Mouse (Mus musculus) heart, postnatal 25 days (tissue): ENCODE data around the gene Arnt2. TPM values are rescaled to one million over a fixed set of nuclear protein-coding genes. Genes with fewer than 3 reads are reported as not detected.

Experiments
- DNase-seq: peaks from one replicate; pipeline ENCODE4 v3.0.0; 2022; ENCODE audit warnings: low spot score
- intact Hi-C: fragments of 180-260 bp; cut with DNase I; formaldehyde crosslinking; loops from one replicate; pipeline ENCODE4 v1.15.1; 2025
- total RNA-seq, 2 experiments: library from RNA; stranded (reverse); gene quantifications; 2 replicates each; pipeline ENCODE4 v1.2.3; 2021

The Arnt2 gene
- total RNA-seq, 2 experiments from 2014 or later, result 0.18 to 0.92 TPM

DNA sequence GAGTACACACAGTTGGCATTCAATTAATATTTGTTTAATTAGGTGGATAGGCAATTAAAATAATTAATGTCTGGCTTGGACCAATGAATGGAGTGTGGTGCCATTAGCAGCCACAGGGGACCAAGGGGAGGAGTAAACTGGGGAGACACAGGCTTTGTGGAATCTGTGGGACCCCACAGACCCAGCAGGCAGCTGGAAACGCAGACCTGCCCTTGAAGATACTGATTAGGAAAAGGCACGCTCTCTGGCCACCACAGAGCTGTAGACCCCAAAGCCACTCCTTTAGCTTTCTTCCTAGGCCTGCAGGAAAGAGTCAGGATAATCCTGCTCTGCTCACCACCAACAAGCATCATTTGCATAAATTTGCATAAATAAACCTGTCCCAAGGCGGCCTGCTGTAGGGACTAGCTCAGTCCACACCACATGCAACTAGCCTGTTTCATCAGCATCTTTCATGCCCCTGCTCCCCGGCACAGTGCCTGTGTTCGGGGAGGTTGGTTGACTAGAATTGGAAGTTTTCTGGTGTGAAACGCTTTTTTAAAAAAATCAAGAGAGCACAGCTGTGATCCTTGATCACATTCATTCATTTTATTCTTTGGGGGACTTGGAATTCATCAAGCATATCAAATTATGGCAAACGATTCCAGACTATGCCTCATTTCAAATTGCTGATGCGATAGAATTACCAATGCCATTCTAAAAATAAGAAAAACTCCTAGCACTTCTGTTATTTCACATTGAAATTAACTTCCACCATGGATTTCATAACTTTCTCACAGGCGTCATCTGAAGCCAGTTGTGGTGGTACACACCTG, 8.1 kb downstream of the Arnt2 start:
- no peak for DNase-seq
- intact Hi-C loops, result no loop called here

- intact Hi-C loops, result no loop called here
- no peak for DNase-seq
These were observed 12.7 kb downstream of the Arnt2 start for GRCm38 (mm10) chr7:84397320-84397719.

- no peak for DNase-seq
These were observed 13.4 kb downstream of the Arnt2 start for GRCm38 (mm10) chr7:84396581-84396980.

DNA sequence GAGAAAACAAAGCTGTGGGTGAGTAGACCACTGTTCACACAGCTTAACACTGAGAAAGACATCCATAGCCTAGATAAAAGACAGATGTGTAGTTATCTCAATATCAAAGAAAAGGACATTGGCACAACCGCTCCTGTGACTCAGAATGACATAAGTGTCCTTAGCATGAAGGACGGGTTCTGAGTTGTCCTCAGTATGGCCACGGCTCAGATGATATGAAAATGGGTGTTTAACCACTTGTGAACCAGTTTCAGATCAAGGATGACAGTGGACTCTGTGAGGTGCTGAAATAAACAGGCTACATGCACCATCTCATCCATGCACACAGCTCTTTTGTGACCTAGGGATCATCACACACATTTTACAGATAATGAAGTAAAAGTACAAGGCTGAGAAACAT, 22.1 kb downstream of the Arnt2 start:
- no peak for DNase-seq
- intact Hi-C loops, result no loop called here

More at GRCm38 (mm10) chr7:84396581-84396980, 13.4 kb downstream of the Arnt2 start:
- intact Hi-C loops, result no loop called here

DNA sequence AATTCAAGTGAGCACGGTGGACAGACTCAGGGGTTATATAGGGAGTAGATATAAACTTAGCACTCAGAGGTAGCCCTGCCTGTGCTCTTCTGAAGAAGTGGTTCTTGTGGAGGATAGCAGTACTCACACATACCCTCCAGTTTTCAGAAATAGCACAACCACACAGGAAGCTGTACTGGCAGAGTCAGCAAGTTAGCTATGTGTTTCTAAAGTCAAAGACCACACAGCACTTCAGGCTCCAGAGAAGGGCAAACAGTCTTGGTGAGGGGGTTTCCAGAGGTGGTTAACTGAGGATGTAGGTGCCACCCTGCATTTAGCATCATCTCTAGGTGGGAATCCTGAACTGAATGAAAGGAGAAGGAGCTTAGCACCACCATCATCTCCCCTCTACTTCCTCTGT, 23.5 kb downstream of the Arnt2 start:
- no peak for DNase-seq
- intact Hi-C loops, result no loop called here

- no peak for DNase-seq
- intact Hi-C loops, result no loop called here
These were observed 25.2 kb downstream of the Arnt2 start for GRCm38 (mm10) chr7:84384778-84385177.

DNA sequence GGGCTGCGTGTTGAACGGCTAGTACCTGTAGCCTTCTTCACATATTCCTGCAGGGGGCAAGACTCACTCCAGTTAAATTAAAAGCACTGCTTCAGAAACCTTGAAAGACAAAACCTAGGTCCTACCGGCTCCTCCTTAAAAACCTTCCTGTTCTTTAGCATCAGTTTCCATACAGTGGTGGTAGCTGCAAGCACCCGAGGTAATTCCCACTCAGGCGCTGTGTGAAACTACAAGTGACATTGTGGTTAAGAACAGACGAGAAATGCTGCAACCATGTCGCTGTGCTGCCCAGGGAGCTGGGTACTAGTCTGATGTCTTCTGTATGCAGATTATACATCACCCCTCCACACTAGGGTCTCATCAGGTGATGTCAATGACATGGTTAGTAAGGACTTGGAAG, 25.9 kb downstream of the Arnt2 start:
- intact Hi-C loops, result no loop called here
- DNase-seq, result no peak

GRCm38 (mm10) chr7:84382346-84382745, 27.6 kb downstream of the Arnt2 start:
- intact Hi-C loops, result no loop called here
- no peak for DNase-seq

DNA sequence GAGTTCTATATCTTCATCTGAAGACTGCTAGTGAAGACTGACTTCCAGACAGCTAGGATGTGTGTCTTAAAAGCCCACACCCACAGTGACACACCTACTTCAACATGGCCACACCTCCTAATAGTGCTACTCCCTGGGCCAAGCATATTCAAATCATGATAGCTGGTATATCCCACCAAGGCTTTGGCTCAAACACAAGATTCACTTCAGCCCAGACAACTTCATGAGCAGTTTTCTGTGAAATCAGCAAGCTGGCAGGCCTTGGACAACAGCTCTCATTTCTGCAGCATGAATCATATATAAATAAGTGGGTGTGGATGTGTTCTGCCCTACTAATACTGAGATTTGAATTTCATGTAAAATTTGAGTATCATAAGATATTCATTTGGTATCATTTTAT, 29.2 kb downstream of the Arnt2 start:
- no peak for DNase-seq
- intact Hi-C loops, result no loop called here

GRCm38 (mm10) chr7:84377330-84377729, 32.6 kb downstream of the Arnt2 start:
- intact Hi-C loops, result no loop called here

DNA sequence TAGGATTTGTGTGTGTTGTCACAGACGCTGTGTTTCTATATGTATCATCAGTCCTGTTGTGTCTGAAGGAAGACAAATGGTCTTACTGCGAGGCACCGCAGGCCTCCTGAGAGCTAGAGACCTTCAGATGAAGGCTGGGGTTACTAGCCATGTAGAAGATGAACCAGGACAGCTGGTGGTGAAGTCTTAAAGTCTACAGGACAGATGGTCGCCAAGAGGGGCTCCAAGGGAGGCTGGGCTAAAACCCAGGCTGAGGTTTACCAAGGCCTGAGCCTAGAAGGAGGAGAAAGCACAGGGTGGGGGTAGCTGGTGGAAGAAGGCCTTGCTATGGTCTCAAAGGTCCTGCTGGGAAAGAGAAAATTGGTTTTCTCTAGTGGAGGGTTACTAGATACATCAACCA, 36.3 kb downstream of the Arnt2 start:
- no peak for DNase-seq
- intact Hi-C loops, result no loop called here

More at GRCm38 (mm10) chr7:84377330-84377729, 32.6 kb downstream of the Arnt2 start:
- DNase-seq, result no peak

DNA sequence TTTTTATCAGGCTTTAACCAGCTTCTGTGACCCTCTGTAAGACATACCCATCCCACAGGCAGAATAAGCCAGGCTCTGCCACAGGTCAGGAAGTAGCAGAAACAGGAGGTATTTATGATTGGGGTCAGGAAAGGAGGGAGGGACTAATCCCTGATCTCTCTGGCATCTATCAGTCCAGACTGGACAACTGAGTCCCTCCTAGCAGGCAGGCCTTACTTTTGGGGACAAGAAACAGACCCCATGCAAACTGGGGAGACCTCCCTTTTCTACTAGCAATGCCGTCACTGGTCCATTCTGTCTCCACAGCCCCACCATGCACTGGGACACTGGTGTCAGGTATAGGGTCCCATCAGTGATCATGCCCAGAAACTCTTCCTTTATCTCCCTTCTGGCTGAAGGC, 37.1 kb downstream of the Arnt2 start:
- no peak for DNase-seq
- intact Hi-C loops, result no loop called here

DNA sequence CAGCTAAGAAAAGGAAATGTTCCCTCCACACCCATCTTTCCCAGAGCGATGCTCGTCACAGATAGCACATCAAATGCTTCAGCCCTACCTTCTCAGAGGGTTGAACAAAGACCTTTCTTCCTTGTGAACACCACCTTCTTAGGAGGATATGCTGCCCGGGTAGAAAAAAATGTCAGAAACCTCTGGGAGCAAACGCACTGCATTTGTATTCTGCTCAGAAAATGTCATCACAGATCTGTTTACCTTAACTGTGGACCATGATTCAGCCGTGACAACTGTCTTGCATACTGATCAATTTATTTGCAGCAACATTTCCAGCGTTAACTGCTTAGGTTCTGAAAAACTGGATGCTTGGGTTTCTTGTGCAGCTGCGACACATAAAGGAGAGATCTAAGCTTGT, 37.7 kb downstream of the Arnt2 start:
- intact Hi-C loops, result no loop called here
- no peak for DNase-seq

DNA sequence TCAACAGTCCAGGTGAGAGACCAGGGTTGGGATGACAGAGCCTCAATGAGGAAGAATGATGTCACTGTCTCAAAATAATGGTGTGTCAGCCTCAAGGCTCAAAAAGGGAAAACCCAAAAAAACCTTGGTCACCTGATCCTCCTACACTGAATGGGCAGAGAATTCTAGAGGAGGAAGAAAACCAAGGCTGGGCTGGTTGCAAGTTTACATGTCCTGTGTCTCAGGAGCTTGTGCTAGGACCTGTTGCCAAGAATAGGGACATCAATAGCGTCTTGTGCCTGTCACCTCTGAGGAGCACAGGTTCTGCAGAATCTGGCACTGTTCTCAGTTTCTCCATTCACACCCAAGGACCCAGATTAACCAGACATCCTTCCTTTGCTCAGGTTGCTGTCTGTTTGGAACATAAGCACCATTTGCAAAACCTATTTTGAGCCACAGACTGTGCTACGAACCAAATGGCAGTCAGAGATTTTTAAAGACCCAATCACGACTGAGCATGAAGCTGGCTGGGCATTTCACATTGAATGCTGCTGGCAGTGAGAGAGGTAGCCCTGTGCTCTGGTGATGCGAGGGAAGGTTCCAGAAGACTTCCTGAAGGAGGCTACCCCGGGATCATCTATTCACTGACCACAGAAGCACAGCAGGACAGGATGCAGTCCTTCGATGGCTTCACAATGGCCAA, 38.9 kb downstream of the Arnt2 start:
- no peak for DNase-seq
- intact Hi-C loops, result no loop called here

DNA sequence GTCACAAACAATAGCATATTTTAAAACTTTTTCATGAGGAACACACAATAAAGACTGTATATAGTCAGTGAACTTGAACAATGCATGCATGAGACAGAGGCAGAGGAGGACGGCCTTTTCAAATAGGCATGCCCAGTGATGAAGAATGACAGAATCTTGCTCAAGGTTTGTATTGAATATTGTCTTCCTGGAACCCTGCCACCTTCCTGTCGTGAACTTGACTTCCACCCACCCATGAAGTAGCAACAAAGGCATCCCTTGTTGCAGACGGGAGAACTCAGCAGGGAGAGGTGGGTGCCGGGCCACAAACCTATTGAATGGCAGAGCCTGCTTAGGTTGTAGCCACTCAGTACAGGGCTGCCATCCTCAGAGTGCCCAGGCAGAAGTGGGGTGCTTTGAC, 43.7 kb downstream of the Arnt2 start:
- intact Hi-C loops, result no loop called here
- DNase-seq, result no peak

DNA sequence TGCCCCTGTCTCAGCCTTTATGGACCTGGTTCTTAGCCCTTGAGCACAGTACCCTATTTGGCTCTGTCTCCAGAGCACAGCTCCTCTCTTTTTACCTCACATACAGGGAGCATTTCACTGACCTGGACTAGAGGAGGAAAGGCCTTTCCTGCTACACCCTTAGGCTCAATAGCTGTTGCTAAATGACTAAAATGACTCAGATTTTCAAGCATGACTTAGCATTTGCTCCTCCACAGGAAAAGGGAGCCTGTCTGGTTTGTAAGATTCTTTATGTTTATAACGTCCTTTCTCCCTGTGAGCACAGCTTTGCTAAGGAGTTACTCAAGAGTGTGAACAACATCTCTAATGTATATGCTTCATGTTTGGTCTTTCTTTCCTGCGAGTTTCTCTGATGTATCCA, 47.3 kb downstream of the Arnt2 start:
- intact Hi-C loops, result no loop called here
- DNase-seq, result no peak

GRCm38 (mm10) chr7:84361086-84361684, 48.8 kb downstream of the Arnt2 start:
- intact Hi-C loops, result no loop called here

GRCm38 (mm10) chr7:84358426-84358825, 51.5 kb downstream of the Arnt2 start:
- intact Hi-C loops, result loop anchor here (5.0 to 10.0 kb wide), 2 partner anchors 426 to 446 kb away; no protein-coding TSS in a partner anchor
- DNase-seq, result no peak

More at GRCm38 (mm10) chr7:84361086-84361684, 48.8 kb downstream of the Arnt2 start:
- DNase-seq, result no peak

GRCm38 (mm10) chr7:84355619-84356570, 54.1 kb downstream of the Arnt2 start:
- intact Hi-C loops, result loop anchor here (2.0 to 10.0 kb wide), 4 partner anchors 83 to 444 kb away; no protein-coding TSS in a partner anchor
- DNase-seq, result no peak

GRCm38 (mm10) chr7:84354890-84355289, 55.1 kb downstream of the Arnt2 start:
- DNase-seq, result no peak
- intact Hi-C loops, result loop anchor here (2.0 to 10.0 kb wide), 4 partner anchors 82 to 443 kb away; no protein-coding TSS in a partner anchor
